Mouse (Mus musculus): ENCODE results near the gene Acat1.

The Acat1 gene

GRCm38 (mm10) chr9:53535416-53536320 lies 74.5 kb downstream of the Acat1 start:
- peak; percentile 3 for DNase-seq (ENCODE audit: low spot score)
